Mouse (Mus musculus) neural tube, embryonic 14.5 days (tissue): Measurements from ENCODE around the gene Lrrc17. TPM values are rescaled to one million over a fixed set of nuclear protein-coding genes. Genes with fewer than 3 reads are reported as not detected.
A peak's percentile ranks its signal among the peaks of the same experiment; 100 is the strongest.

Source experiments
- ATAC-seq: fragments of 200-750 bp; cut with Nextera tagmentation; 2 replicates; pipeline ENCODE4 v1.8.0; 2017; ENCODE audit warnings: low read depth, mild to moderate bottlenecking, moderate TSS enrichment, moderate library complexity
- H3K27ac ChIP-seq: fragments of 300-500 bp; sonication (generic); 2 replicates; pipeline ENCODE4 v1.5.1; 2014; ENCODE audit warnings: low read depth, mild to moderate bottlenecking, control low read depth, low read length, moderate library complexity, mixed read lengths
- H3K27me3 ChIP-seq: fragments of 300-500 bp; sonication (generic); 2 replicates; pipeline ENCODE4 v1.6.1; 2014; ENCODE audit warnings: low read length; ENCODE audit not compliant: control insufficient read depth, insufficient read depth
- H3K36me3 ChIP-seq: fragments of 300-500 bp; sonication (generic); 2 replicates; pipeline ENCODE4 v1.6.1; 2014; ENCODE audit warnings: low read length, mixed read lengths; ENCODE audit not compliant: control insufficient read depth, insufficient read depth
- H3K4me1 ChIP-seq: fragments of 300-500 bp; sonication (generic); 2 replicates; pipeline ENCODE4 v1.6.1; 2014; ENCODE audit warnings: low read length; ENCODE audit not compliant: control insufficient read depth, insufficient read depth
- H3K4me2 ChIP-seq: fragments of 300-500 bp; sonication (generic); 2 replicates; pipeline ENCODE4 v1.6.1; 2014; ENCODE audit warnings: mild to moderate bottlenecking, low read depth, low read length, control low read depth
- H3K4me3 ChIP-seq: fragments of 300-500 bp; sonication (generic); 2 replicates; pipeline ENCODE4 v1.5.1; 2014; ENCODE audit warnings: low read depth, low read length, control low read depth, mixed read lengths
- H3K9ac ChIP-seq: fragments of 300-500 bp; sonication (generic); replicated peaks from 2 replicates; pipeline ENCODE4 v1.6.1; 2014; ENCODE audit warnings: low read depth, mild to moderate bottlenecking, control low read depth, low read length, mixed read lengths
- H3K9me3 ChIP-seq: fragments of 300-500 bp; sonication (generic); 2 replicates; pipeline ENCODE4 v1.6.1; 2016; ENCODE audit warnings: low read length; ENCODE audit not compliant: control insufficient read depth
- WGBS: fragments of 180-500 bp; shearing (Covaris S2); extraction: QIAGEN DNeasy Blood & Tissue Kit; methylation state at CpG from one replicate; pipeline ENCODE4 v1.1.7; 2014; 5-methylcytosine and 5-hydroxymethylcytosine counted together
- polyA plus RNA-seq: library from polyadenylated mRNA; unstranded; fragments of >200 nt; fragmentation: Nextera tagmentation; extraction: Ambion mirVana; gene quantifications from 2 replicates; pipeline ENCODE4 v1.2.1, GENCODE M21; 2014

Gene Lrrc17
- 0.95 and 5.5 TPM in 2 replicates for polyA plus RNA-seq

DNA sequence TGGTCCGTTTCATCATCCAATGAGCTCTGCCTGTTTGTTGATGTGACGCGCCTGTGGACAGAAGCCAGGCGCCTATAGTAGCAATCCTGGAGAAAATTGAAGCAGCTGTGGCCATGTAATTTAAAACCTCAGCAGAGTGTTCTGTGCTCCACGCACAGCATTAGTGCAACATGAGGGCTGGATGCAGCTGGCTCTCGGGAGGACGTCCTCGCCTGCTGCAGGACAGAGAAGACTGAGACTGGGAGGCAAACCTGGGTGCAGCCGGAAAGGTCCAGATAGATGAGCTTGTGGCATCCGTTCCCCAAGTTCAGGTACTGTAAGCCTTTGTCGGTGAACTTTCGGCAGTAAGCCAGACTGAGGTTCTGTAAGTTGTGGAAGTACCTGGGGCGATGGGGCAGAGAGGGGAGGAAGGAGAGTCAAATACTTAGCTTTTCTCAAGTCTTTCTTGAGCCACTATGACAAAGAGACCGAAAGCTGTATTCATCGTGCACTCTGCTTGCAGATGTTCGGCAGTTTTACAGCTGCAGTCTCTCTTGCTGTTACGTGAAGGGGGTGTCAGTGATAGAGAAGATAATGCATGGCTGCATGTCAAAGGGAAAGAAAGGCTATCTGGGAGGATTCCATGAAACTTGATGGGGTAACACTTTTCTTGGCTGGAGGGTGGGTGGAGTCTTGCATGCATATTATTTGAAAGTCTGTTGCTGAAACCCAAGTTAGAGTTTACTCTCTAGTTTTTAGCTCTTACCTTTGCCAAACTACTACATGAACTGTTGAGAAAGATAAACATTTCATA, at the start of gene Lrrc17:
Gene Lrrc17, plus strand, starts transcription at position 151 of the 793 bp plus-strand sequence.
- H3K27ac ChIP-seq, result no peak within 1 kb of the TSS
- no peaks in the 10 kb centered on the region for H3K27me3 ChIP-seq
- peak; percentile 89 for ATAC-seq
- no peak within 1 kb of the TSS for H3K4me2 ChIP-seq
- no peaks in the 10 kb centered on the region for H3K36me3 ChIP-seq
- no peaks in the 10 kb centered on the region for H3K9me3 ChIP-seq
- H3K9ac ChIP-seq, result no peak within 1 kb of the TSS
- WGBS, result 46% methylated on average over 17 of the region's 17 CpGs
- H3K4me1 ChIP-seq, result no peaks in the 10 kb centered on the region
- H3K4me3 ChIP-seq, result no peak within 1 kb of the TSS

DNA sequence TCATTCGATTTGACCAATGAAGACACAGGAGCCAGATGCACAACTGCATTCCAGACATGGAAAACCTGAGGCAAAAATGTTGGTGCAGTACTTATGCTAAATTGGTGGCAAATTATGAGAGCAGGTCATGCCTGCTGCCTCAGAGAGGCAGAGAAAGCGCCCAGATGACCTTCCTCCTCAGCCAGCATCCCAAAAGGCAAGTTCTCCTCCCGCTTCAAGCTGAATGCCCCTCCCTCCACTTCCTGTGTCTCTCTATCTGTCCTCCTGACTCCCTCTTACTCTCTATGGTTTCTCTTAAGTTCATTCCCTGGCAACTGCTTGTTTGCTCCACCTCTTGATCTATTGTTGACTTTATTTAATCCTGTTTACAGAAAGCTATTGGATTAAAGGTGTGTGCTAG, 48.6 kb upstream of the Lrrc17 start:
- H3K9me3 ChIP-seq, result no peaks in the 10 kb centered on the region
- no peak overlapping the region for H3K27ac ChIP-seq
- H3K36me3 ChIP-seq, result no peaks in the 10 kb centered on the region
- H3K27me3 ChIP-seq, result no peaks in the 10 kb centered on the region
- H3K4me1 ChIP-seq, result no peaks in the 10 kb centered on the region
- no peak overlapping the region for H3K4me3 ChIP-seq
- no peak overlapping the region for H3K4me2 ChIP-seq
- no peak for ATAC-seq
- H3K9ac ChIP-seq, result no peak overlapping the region
- WGBS, result 65% methylated on average over 3 of the region's 3 CpGs

DNA sequence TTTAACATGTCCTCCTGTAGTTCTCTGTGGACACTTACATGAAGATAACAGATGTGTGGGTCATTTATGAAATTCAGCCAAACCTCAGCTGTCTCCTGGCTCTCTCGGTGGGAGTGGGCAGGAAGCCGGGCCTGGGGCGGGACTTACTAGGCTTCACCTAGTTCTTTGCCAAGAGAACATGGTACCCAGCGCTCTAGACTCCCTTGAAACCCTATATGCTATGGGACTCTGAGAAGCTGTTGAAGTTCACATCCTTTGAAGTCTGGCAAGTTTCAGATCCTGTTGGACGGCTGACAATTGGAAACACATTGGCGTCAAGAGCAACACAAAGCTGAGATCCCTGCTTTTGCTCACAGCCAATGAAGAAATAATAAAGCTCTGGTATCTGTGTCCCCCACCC, 47.0 kb upstream of the Lrrc17 start:
- Histone ChIP-seq H3K27me3 (no peaks in the 10 kb centered on the region), H3K9ac (no peak overlapping the region), H3K27ac (no peak overlapping the region), H3K4me1 (no peaks in the 10 kb centered on the region), H3K4me3 (no peak overlapping the region), H3K36me3 (no peaks in the 10 kb centered on the region), H3K4me2 (no peak overlapping the region), H3K9me3 (no peaks in the 10 kb centered on the region)
- 87% methylated on average over 6 of the region's 6 CpGs for WGBS
- no peak for ATAC-seq

DNA sequence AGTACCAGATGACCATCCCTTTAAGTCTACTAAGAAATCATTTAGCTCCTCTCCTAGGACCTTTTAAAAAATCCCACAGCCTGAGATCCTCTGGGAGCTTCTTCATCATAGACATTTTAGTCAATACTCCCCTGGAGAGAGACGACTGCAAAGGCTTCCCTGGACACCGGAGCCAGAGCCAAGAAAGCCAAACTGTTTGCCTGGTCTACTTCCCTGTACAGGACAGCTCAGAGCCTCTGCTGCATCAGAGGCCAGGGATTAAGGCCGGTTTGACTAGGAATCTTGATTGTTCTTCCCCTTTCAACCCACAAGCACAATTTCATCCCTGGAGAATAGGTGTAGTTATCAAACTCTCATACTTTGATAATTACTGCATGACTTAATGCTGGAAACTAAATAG, 46.5 kb upstream of the Lrrc17 start:
- Histone ChIP-seq H3K36me3 (no peaks in the 10 kb centered on the region), H3K4me2 (no peak overlapping the region), H3K4me3 (no peak overlapping the region), H3K4me1 (no peaks in the 10 kb centered on the region), H3K9me3 (no peaks in the 10 kb centered on the region), H3K27ac (no peak overlapping the region), H3K9ac (no peak overlapping the region), H3K27me3 (no peaks in the 10 kb centered on the region)
- ATAC-seq, result no peak
- 78% methylated on average over 3 of the region's 3 CpGs for WGBS

DNA sequence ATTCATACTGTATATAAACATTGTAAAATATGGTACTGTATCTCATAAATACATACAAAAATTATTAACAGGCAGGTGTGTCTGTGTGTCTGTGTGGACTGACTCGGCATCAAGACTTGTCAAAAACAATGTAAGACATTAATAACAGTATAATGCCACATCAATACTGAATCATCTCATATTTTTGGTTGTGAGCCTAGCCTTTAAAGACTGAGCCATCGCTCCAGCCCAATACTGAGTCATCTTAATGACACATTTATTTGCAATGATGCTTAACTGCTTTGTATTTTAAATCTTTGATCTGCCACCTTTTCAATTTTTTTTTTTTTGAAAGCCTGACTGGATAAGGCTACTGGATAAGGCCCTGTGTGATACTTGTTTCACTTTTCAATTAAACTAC, 44.9 kb upstream of the Lrrc17 start:
- no peaks in the 10 kb centered on the region for H3K27me3 ChIP-seq
- H3K4me3 ChIP-seq, result no peak overlapping the region
- H3K4me1 ChIP-seq, result no peaks in the 10 kb centered on the region
- H3K36me3 ChIP-seq, result no peaks in the 10 kb centered on the region
- H3K9me3 ChIP-seq, result no peaks in the 10 kb centered on the region
- H3K4me2 ChIP-seq, result no peak overlapping the region
- no peak for ATAC-seq
- 92% methylated on average over 2 of the region's 2 CpGs for WGBS
- H3K27ac ChIP-seq, result no peak overlapping the region
- H3K9ac ChIP-seq, result no peak overlapping the region

DNA sequence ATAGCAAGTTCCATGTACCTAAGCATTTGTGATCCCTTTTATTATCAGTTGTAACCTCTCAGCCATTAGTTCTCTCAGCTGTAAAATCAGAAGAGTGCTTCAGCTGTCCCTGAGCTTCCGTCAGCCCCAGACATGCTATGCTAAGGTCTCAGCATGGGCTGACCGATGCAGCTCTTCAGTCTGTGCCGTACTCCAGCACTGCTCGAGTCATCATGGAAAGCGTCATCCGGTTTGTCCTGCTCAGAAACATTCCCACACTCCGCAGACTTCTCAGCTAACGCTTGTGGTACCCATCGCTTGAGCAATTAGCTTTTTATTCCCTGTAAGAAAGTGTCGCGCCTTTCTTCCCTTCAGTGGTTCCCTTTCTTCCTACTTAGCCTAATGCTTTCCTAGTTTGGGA, 44.4 kb upstream of the Lrrc17 start:
- Histone ChIP-seq H3K27ac (no peak overlapping the region), H3K9ac (no peak overlapping the region), H3K4me1 (no peaks in the 10 kb centered on the region), H3K9me3 (no peaks in the 10 kb centered on the region), H3K27me3 (no peaks in the 10 kb centered on the region), H3K36me3 (no peaks in the 10 kb centered on the region), H3K4me2 (no peak overlapping the region), H3K4me3 (no peak overlapping the region)
- WGBS, result 75% methylated on average over 11 of the region's 11 CpGs
- no peak for ATAC-seq

DNA sequence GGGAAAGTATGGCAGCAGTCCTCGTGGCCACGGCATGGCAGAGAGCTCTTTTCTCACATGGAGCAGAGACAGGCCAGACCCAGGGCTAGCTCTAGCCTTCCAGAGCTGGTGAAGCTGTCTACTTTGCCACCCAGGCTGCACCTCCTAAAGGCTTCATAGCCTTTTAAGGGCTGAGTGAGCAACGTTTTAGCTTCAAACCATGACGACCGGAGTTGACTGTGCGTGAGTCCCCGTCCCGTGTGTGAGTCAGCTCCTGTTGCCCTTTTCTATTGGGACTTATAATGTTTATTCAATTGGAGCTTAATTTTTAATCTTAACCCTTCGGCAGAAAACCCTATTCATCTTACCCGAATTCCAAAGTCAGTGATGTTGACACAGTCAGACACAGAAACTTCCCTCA, 43.2 kb upstream of the Lrrc17 start:
- H3K4me2 ChIP-seq, result no peak overlapping the region

DNA sequence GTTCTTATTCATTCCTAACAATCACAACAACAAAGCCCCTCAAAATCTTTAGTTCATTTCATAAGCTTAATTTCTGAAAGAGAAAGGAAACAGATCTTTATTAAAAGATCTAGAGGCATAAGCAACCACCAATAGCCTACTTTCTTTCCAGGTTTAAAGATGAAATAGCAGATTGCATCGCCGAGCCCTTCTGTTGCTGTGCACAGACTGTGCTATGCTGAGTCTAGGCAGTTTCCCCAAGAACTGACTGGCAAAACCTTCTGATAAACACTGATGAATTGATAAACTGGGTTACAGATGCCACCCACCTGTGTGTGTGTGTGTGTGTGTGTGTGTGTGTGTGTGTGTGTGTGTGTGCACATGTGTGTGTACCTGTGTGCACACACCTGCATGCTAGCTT, 42.4 kb upstream of the Lrrc17 start:
- Histone ChIP-seq H3K27ac (no peak overlapping the region), H3K27me3 (no peaks in the 10 kb centered on the region), H3K36me3 (no peaks in the 10 kb centered on the region), H3K4me3 (no peak overlapping the region), H3K4me1 (no peaks in the 10 kb centered on the region), H3K4me2 (no peak overlapping the region), H3K9me3 (no peaks in the 10 kb centered on the region), H3K9ac (no peak overlapping the region)
- 90% methylated on average over 2 of the region's 2 CpGs for WGBS
- ATAC-seq, result no peak

More for the DNA sequence above, 43.2 kb upstream of the Lrrc17 start:
- no peak overlapping the region for H3K4me3 ChIP-seq
- H3K27ac ChIP-seq, result no peak overlapping the region
- no peaks in the 10 kb centered on the region for H3K36me3 ChIP-seq
- H3K27me3 ChIP-seq, result no peaks in the 10 kb centered on the region
- H3K4me1 ChIP-seq, result no peaks in the 10 kb centered on the region
- ATAC-seq, result no peak
- 84% methylated on average over 10 of the region's 10 CpGs for WGBS
- no peak overlapping the region for H3K9ac ChIP-seq
- no peaks in the 10 kb centered on the region for H3K9me3 ChIP-seq

DNA sequence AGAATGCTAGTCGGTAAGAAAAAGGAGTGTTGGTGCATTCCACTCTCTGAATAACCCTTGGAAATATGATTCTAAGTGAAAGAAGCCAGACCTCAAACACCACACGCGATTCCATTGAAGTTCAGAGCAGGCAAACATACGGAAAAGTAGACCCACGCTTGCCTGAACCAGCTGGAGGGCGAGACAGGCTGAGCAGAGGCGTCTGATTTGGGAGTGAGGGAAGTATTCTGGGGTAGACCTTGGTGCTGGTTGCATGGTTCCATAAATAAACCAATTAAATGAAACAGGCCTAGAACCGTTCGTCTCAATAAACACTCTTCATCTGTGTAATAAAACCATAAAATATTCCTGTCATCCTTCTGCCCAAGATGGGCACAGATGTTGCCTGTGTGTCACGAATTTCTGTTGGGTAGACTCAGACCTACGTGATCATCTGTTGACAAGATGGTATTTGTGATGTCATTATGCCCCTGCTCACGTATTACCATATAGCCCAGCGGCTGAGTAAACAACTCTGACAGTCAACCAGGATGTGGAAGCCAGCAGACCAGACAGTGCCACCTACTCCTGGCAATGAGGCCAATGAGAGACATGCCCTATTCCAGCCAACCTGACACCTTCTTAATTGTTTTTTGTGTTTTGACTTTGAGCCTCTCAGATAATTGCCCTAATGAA, 40.3 kb upstream of the Lrrc17 start:
- Histone ChIP-seq H3K36me3 (no peaks in the 10 kb centered on the region), H3K4me1 (no peaks in the 10 kb centered on the region), H3K9me3 (no peaks in the 10 kb centered on the region), H3K27me3 (no peaks in the 10 kb centered on the region), H3K9ac (no peak overlapping the region), H3K4me2 (no peak overlapping the region), H3K4me3 (no peak overlapping the region), H3K27ac (no peak overlapping the region)
- WGBS, result 79% methylated on average over 13 of the region's 13 CpGs
- no peak for ATAC-seq
